Comparison of ENCODE assay signal across 8 mouse cellular contexts in genomic region chr19:8786008-8786781, GRCm38 (mm10). TPM values are rescaled to one million over a fixed set of nuclear protein-coding genes. Genes with fewer than 3 reads are reported as not detected.
DNase-seq lines count a peak whose midpoint lies in the region; ATAC-seq and TF ChIP-seq lines count a peak whose summit lies in the region.

Taf6l (minus strand) TSS chr19:8786417.

- no peaks in the 10 kb centered on the region for H3K9me3 ChIP-seq in megakaryocyte, embryonic 14.5 days

- peaks cover 40% of the 10 kb centered on the region for H3K36me3 ChIP-seq in megakaryocyte, embryonic 14.5 days (replicated peaks; ENCODE audit: low read length)

- H3K4me3 ChIP-seq in cortical plate, adult 2 months (ENCODE audit: insufficient read depth, low read length): peak within 1 kb of the TSS; percentile 49
- H3K4me3 ChIP-seq in megakaryocyte, embryonic 14.5 days (replicated peaks): peak within 1 kb of the TSS; percentile 96

- peak; percentile 84 to 91 for DNase-seq in gastrocnemius, adult 8-10 months (ENCODE audit: low spot score in 2 of 2)
- DNase-seq in hindlimb bud, embryonic 11.5 days (ENCODE audit: extremely low spot score, low read depth, low spot score): peak; percentile 83
- DNase-seq in left cerebral cortex, adult 8-10 months (ENCODE audit: low spot score in 2 of 2): peak; percentile 81 to 96
- peak; percentile 95 to 98 for DNase-seq in right cerebral cortex, postnatal 10 days (ENCODE audit: low spot score in 2 of 2)
- DNase-seq in urinary bladder, postnatal 25 days (ENCODE audit: low spot score): peak; percentile 76

- TF ChIP-seq POLR2A in cortical plate, adult 2 months (IDR thresholded peaks at IDR 0.05; ENCODE audit: extremely low read depth, insufficient read depth, low read length): no peak

- H3K27me3 ChIP-seq in megakaryocyte, embryonic 14.5 days (replicated peaks): no peaks in the 10 kb centered on the region

- ATAC-seq in activated CD4-positive, CD25-positive, alpha-beta regulatory T cell, adult 4 months: peak; percentile 100

- TF ChIP-seq CTCF in cortical plate, adult 2 months (IDR thresholded peaks at IDR 0.05; ENCODE audit: extremely low read depth, insufficient read depth, low read length): 0 out of 2 replicates have a peak, but pooled peaks have one; percentile 9

- H3K27ac ChIP-seq in cortical plate, adult 2 months (ENCODE audit: insufficient read depth, low read length): no peak within 1 kb of the TSS

- peaks cover 6% of the 10 kb centered on the region; the same call in 1 of the 2 replicates for H3K4me1 ChIP-seq in cortical plate, adult 2 months (ENCODE audit: control insufficient read depth, insufficient read depth, low read length)
- peaks cover 45% of the 10 kb centered on the region for H3K4me1 ChIP-seq in megakaryocyte, embryonic 14.5 days

RNA-seq across cellular contexts. Expression of gene Taf6l, which starts in this region (rescaled TPM):
- polyA plus RNA-seq in activated CD4-positive, CD25-positive, alpha-beta regulatory T cell, adult 4 months (2017; shearing (Covaris generic)): 1 to 10 TPM; 3.5 to 6.9 TPM
- 15.1 and 15.5 TPM in 2 replicates for polyA plus RNA-seq in cortical plate, adult 2 months (2012; rRNA removed)
- 1 to 10 TPM; 3.6 to 5.0 (median 4.6) TPM for total RNA-seq in gastrocnemius, adult 8-10 months (2022)
- total RNA-seq in left cerebral cortex, adult 8-10 months (2022): 10 to 100 TPM; 13.7 to 18.1 (median 15.9) TPM
- 33.7 and 61.6 TPM in 2 replicates for polyA plus RNA-seq in megakaryocyte, embryonic 14.5 days (2012; ENCODE audit: insufficient read depth, low replicate concordance)
